Mouse (Mus musculus) liver, postnatal 0 days (tissue): ENCODE results near the gene Zfp292.

Experiments used
- CTCF ChIP-seq: sonication (generic); IDR thresholded peaks from 2 replicates; pipeline ENCODE4 v1.5.1; 2016; ENCODE audit warnings: antibody characterized with exemption, low read depth
- EP300 ChIP-seq: IDR thresholded peaks from 2 replicates; pipeline ENCODE4 v1.6.1; 2016; ENCODE audit warnings: antibody characterized with exemption, low read depth, mild to moderate bottlenecking

GRCm38 (mm10) chr4:34823901-34824300 lies 58.9 kb downstream of the Zfp292 start:
- TF ChIP-seq CTCF = no peak
- TF ChIP-seq EP300 = no peak
